Mouse (Mus musculus) limb, embryonic 11.5 days (tissue): ENCODE measurements around the gene Mtrf1l. TPM values are rescaled to one million over a fixed set of nuclear protein-coding genes. Genes with fewer than 3 reads are reported as not detected.

Source experiments
- ATAC-seq: fragments of 200-750 bp; cut with Nextera tagmentation; 2 replicates; pipeline ENCODE4 v1.8.0; 2017; ENCODE audit warnings: low read depth; ENCODE audit not compliant: insufficient number of reproducible peaks, low FRiP score, low TSS enrichment
- DNase-seq: peaks from one replicate; pipeline ENCODE4 v3.0.0-alpha.2; 2015; ENCODE audit warnings: low spot score
- H3K27ac ChIP-seq: fragments of 300-500 bp; sonication (generic); replicated peaks from 2 replicates; pipeline ENCODE4 v1.5.1; 2014; ENCODE audit warnings: low read depth, mild to moderate bottlenecking, low read length
- H3K27me3 ChIP-seq: fragments of 300-500 bp; sonication (generic); 2 replicates; pipeline ENCODE4 v1.6.1; 2014; ENCODE audit warnings: mild to moderate bottlenecking, low read length, mixed read lengths; ENCODE audit not compliant: control insufficient read depth, insufficient read depth
- H3K36me3 ChIP-seq: fragments of 300-500 bp; sonication (generic); 2 replicates; pipeline ENCODE4 v1.6.1; 2014; ENCODE audit warnings: mild to moderate bottlenecking, low read length, moderate library complexity, mixed read lengths; ENCODE audit not compliant: control insufficient read depth, insufficient read depth
- H3K4me1 ChIP-seq: fragments of 300-500 bp; sonication (generic); 2 replicates; pipeline ENCODE4 v1.6.1; 2014; ENCODE audit warnings: low read length, mixed read lengths; ENCODE audit not compliant: control insufficient read depth, insufficient read depth
- H3K4me2 ChIP-seq: fragments of 300-500 bp; sonication (generic); 2 replicates; pipeline ENCODE4 v1.6.1; 2014; ENCODE audit warnings: low read depth, mild to moderate bottlenecking, moderate library complexity; ENCODE audit not compliant: severe bottlenecking
- H3K4me3 ChIP-seq: fragments of 300-500 bp; sonication (generic); 2 replicates; pipeline ENCODE4 v1.5.1; 2014; ENCODE audit warnings: low read depth, low read length
- H3K9ac ChIP-seq: fragments of 300-500 bp; sonication (generic); 2 replicates; pipeline ENCODE4 v1.6.1; 2014; ENCODE audit warnings: mild to moderate bottlenecking, low read length
- H3K9me3 ChIP-seq: fragments of 300-500 bp; sonication (generic); 2 replicates; pipeline ENCODE4 v1.6.1; 2016; ENCODE audit warnings: low read length; ENCODE audit not compliant: control insufficient read depth
- WGBS: fragments of 180-500 bp; shearing (Covaris S2); extraction: QIAGEN DNeasy Blood & Tissue Kit; methylation state at CpG from one replicate; pipeline ENCODE4 v1.1.7; 2014; 5-methylcytosine and 5-hydroxymethylcytosine counted together
- polyA plus RNA-seq: library from polyadenylated mRNA; unstranded; fragments of >200 nt; fragmentation: Nextera tagmentation; extraction: Ambion mirVana; gene quantifications from 2 replicates; pipeline ENCODE4 v1.2.1, GENCODE M21; 2014

Mtrf1l gene
- 13.3 and 16.4 TPM in 2 replicates for polyA plus RNA-seq

DNA sequence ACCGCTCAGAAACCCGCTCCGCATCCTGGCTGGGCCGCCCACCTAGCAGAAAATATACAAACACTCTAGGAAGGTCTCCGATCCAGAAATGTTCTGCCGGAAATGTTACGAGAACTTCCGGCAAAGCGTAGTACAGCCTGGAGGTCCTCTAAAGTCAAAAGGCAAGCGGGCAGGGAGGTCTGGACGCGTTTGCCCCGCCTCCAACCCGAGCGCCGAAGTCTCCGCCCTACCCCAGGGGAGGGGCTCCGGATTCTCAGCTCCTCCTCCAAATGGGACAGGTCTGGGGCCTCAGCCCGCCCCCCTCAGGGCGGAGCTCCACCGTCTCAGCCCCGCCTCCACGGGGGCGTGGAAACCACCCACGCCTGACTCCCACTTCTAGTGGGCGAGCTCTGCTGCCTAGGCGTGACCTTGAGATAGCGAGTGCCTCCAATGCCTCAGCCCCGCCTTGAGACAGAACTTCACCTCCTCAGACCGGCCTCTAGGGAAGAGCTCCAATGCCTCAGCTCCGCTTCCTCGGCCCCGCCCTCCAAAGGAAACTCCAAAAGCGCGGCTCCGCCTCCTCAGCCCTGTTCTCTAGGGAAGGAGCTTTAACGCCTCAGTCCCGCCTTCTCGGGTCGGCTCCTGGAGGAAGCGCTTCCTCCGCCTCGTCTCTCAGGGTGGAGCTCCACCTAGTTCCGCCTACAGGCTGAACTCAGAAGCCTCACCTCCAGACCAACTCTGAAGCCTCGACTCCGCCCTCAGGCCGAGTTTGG, at the start of gene Mtrf1l:
Mtrf1l (minus strand) TSS at position 171 of the 752 bp plus-strand sequence.
- Histone ChIP-seq H3K27me3 (no peaks in the 10 kb centered on the region), H3K27ac (peak within 1 kb of the TSS; percentile 84), H3K36me3 (no peaks in the 10 kb centered on the region; the same call in 1 of the 2 replicates), H3K9ac (peak within 1 kb of the TSS; percentile 90), H3K4me3 (peak within 1 kb of the TSS; percentile 84), H3K4me2 (peak within 1 kb of the TSS; percentile 80), H3K9me3 (no peaks in the 10 kb centered on the region), H3K4me1 (peaks cover 2% of the 10 kb centered on the region; the same call in 1 of the 2 replicates)
- ATAC-seq (peak; percentile 96), DNase-seq (peak; percentile 98)
- under 1% methylated on average over 47 of the region's 47 CpGs for WGBS

DNA sequence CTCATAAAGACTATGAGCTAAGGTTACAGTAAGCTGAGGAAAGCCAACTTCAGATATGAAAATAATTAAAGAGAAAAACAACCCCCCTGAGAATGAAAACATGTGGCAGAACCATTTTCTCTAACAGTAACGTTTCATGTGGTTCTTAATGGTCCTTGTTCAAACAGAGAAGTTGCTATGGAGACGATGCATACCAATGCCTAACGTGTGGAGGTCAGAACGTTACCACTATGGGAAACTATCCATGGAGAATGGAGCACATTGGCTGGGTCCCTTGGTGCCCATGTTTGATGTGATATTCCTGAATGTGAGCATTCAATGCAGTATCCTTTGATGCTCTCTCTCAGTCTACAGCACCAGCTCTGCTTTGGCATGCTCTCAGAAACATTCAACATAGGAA, 47.4 kb upstream of the Mtrf1l start:
- no peak overlapping the region for H3K27ac ChIP-seq
- H3K9ac ChIP-seq: no peak overlapping the region
- WGBS: 61% methylated on average over 4 of the region's 4 CpGs
- no peaks in the 10 kb centered on the region for H3K4me1 ChIP-seq
- no peaks in the 10 kb centered on the region for H3K9me3 ChIP-seq
- no peak overlapping the region for H3K4me3 ChIP-seq
- H3K27me3 ChIP-seq: no peaks in the 10 kb centered on the region
- no peak overlapping the region for H3K4me2 ChIP-seq
- ATAC-seq (no peak), DNase-seq (no peak)
- no peaks in the 10 kb centered on the region for H3K36me3 ChIP-seq

DNA sequence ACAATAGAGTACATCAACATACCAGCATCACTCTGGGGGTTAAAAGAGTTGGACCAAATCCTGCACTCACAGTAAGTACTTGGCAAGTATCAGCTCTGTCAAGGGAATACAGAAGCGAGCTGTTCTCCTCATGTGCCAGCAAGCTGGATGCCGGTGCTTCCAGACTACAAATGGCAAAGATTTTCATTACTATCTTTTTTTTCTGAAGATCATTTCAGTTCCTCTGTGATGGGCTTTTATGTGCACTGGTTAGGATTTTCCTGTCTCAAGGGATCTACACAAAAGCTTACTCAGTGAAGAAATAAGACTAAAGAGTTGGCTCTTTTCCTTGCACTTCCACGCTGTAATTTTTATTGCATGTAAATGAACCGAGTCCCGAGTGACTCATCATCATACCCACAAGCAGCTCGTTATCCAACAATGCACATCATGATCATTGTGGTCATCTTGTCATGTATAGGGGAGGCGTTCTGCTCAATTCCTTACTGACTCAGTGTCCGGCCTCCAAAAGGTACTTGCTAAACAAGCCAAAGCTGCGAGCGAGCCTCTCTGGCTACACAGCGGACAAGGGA, 44.4 kb upstream of the Mtrf1l start:
- no peak for ATAC-seq

DNA sequence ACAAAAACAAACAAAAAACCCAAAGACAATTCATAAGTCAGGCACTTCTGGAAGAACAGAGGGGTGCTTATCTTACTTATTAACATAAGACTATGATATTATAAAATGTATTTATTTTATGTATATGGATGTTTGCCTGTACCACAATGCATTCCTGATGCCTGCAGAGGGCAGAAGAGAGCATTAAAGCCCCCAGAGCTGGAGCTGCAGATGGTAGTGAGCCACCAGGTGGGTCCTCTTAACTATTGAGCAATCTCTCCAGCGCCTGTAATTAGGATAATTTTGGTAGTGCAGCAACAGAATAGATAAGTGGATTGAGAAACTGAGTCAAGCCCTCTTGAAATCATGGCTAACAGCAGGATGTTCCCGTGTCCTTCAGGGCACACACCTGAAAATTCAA, 42.3 kb upstream of the Mtrf1l start:
- ATAC-seq (no peak), DNase-seq (no peak)
- H3K4me3 ChIP-seq: no peak overlapping the region
- H3K27me3 ChIP-seq: no peaks in the 10 kb centered on the region
- no peak overlapping the region for H3K4me2 ChIP-seq
- no peaks in the 10 kb centered on the region for H3K4me1 ChIP-seq
- 62% methylated on average over 2 of the region's 2 CpGs for WGBS
- H3K27ac ChIP-seq: no peak overlapping the region
- H3K9ac ChIP-seq: no peak overlapping the region
- H3K9me3 ChIP-seq: no peaks in the 10 kb centered on the region
- H3K36me3 ChIP-seq: no peaks in the 10 kb centered on the region

More for the DNA sequence above, 44.4 kb upstream of the Mtrf1l start:
- Histone ChIP-seq H3K4me3 (no peak overlapping the region), H3K27me3 (no peaks in the 10 kb centered on the region), H3K27ac (no peak overlapping the region), H3K36me3 (no peaks in the 10 kb centered on the region), H3K4me1 (no peaks in the 10 kb centered on the region), H3K9ac (no peak overlapping the region), H3K9me3 (no peaks in the 10 kb centered on the region), H3K4me2 (no peak overlapping the region)
- no peak for DNase-seq
- WGBS: 89% methylated on average over 11 of the region's 11 CpGs

DNA sequence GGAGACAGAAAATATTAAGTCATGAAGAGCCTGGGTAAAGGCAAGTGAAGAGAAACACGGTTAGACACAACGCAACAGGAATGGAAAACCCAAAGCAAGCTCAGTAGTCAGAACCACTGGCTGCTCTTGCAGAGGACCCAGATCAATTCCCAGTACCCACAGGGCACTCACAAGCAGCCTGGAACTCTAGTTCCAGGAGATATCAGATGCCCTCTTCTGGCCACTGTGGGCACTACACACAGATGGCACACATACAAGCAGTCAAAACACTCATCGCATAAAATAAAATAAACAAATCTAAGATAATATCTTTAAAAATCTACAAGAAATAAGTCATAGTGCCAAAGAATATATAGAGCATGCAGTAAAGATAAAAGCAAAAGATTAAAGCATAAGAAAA, 39.0 kb upstream of the Mtrf1l start:
- Histone ChIP-seq H3K9ac (no peak overlapping the region), H3K4me1 (no peaks in the 10 kb centered on the region), H3K9me3 (no peaks in the 10 kb centered on the region), H3K27ac (no peak overlapping the region), H3K36me3 (no peaks in the 10 kb centered on the region), H3K4me3 (no peak overlapping the region), H3K27me3 (no peaks in the 10 kb centered on the region), H3K4me2 (no peak overlapping the region)
- no peak for ATAC-seq
- DNase-seq: no peak
- WGBS: 98% methylated on average over 3 of the region's 3 CpGs

DNA sequence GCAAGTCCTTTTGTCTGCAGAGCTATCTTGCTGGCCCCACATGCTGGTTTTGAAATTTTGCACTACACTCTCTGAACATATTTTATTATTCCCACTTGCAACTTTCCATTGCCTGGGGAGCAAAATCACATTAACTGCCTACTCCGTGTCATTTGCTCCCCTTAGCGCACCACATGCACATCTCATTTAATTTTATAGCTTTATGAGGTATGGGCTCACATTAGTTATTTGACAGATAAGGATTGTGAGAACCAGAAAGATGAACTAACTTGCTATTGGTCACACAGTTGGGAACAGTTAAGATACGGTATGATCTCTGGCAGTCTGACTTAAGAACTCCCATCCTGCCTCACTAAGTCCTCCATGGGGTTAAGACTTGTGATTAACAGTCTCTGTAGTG, 37.1 kb upstream of the Mtrf1l start:
- no peak for ATAC-seq

DNA sequence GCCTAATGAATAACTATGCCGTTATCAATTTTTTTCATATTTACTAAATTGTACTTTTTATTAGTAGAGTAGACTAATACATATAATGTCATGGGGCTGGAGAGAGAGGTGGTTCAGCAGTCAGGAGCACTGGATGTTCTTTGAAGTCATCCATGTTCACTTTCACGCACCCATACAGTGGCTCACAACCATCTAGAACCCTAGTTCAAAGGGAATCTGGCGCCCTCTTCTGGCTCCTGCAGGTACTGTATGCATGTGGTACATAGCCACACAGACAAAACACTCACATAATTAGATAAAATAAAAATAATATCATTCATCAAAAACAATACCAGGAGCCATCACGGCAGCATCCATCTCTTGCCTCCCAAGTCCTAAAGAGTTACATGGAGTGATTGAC, 36.0 kb upstream of the Mtrf1l start:
- Histone ChIP-seq H3K4me1 (no peaks in the 10 kb centered on the region), H3K4me3 (no peak overlapping the region), H3K9ac (no peak overlapping the region), H3K4me2 (no peak overlapping the region), H3K27ac (no peak overlapping the region), H3K27me3 (no peaks in the 10 kb centered on the region), H3K9me3 (no peaks in the 10 kb centered on the region), H3K36me3 (no peaks in the 10 kb centered on the region)
- DNase-seq: peak; percentile 28
- WGBS: 79% methylated on average over 4 of the region's 4 CpGs
- ATAC-seq: no peak

More for the DNA sequence above, 37.1 kb upstream of the Mtrf1l start:
- H3K4me2 ChIP-seq: no peak overlapping the region
- no peaks in the 10 kb centered on the region for H3K36me3 ChIP-seq
- no peaks in the 10 kb centered on the region for H3K27me3 ChIP-seq
- 78% methylated on average over 3 of the region's 3 CpGs for WGBS
- no peaks in the 10 kb centered on the region for H3K4me1 ChIP-seq
- no peak overlapping the region for H3K9ac ChIP-seq
- DNase-seq: no peak
- no peak overlapping the region for H3K27ac ChIP-seq
- H3K9me3 ChIP-seq: no peaks in the 10 kb centered on the region
- no peak overlapping the region for H3K4me3 ChIP-seq

DNA sequence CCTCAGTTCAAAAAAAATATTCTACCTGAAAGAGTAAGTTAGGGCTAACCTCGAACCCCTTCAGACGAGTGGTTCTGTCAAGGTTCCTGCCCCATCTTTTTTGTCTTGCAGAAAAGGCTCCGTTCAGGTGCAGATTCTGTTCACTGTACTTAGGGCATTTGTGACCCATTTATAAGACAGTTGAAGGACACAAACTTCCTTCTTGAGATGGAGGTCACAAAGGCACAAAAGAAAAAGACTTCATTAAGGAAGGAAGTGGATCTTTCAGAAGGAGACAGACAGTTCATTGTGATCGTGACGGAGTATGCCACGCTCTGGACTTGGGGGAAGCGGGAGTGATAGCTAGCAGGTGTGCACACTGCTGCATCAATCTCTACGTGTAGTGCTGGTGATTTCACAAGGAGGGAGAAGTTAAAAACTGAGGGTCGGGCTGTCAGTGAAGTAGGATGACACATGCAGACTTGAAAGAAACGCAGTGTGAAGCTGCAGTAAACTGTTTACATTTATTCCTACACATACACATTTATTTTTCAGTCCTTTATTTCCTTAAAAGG, 34.4 kb upstream of the Mtrf1l start:
- Histone ChIP-seq H3K4me1 (no peaks in the 10 kb centered on the region), H3K4me3 (no peak overlapping the region), H3K27ac (no peak overlapping the region), H3K36me3 (no peaks in the 10 kb centered on the region), H3K9me3 (no peaks in the 10 kb centered on the region), H3K4me2 (no peak overlapping the region), H3K9ac (no peak overlapping the region), H3K27me3 (no peaks in the 10 kb centered on the region)
- WGBS: 70% methylated on average over 10 of the region's 10 CpGs
- no peak for DNase-seq
- no peak for ATAC-seq
